Comparison of ENCODE assay signal across 15 mouse cellular contexts in genomic region chr10:119496221-119496620, GRCm38 (mm10). TPM values are rescaled to one million over a fixed set of nuclear protein-coding genes. Genes with fewer than 3 reads are reported as not detected.
DNase-seq lines count a peak whose midpoint lies in the region; ATAC-seq and TF ChIP-seq lines count a peak whose summit lies in the region.
"Had no signal": no experiment of that assay in that cellular context is flagged by ENCODE, and none has a peak within 500 bp of the region (broad histone marks: within the 10 kb centered on the region; RNA-seq: fewer than 3 reads in every experiment).

No protein-coding gene starts in this region.

- H3K27me3 ChIP-seq in heart, embryonic 10.5 days (ENCODE audit: insufficient read depth, poor library complexity, severe bottlenecking), result no peaks in the 10 kb centered on the region
- no peaks in the 10 kb centered on the region for H3K27me3 ChIP-seq in lung, postnatal 0 days (replicated peaks; ENCODE audit: insufficient read depth, low read length)
- H3K27me3 ChIP-seq: kidney, embryonic 15.5 days; midbrain, embryonic 12.5 days had no signal

- peak; percentile 12 to 16 for DNase-seq in heart, postnatal 14 days
- DNase-seq in heart, embryonic 10.5 days (ENCODE audit: low spot score), result no peak
- DNase-seq in lung, postnatal 0 days (ENCODE audit: low spot score), result peak; percentile 7
- DNase-seq in lung, adult 18-20 months, result no peak
- DNase-seq in Muller cell, postnatal 12 days (ENCODE audit: inconsistent ontology term), result peak; percentile 31
- peak; percentile 26 for DNase-seq in adrenal gland, postnatal 25 days
- no peak for DNase-seq in thymus, postnatal 25 days

- peaks cover 6% of the 10 kb centered on the region; the same call in 1 of the 2 replicates for H3K4me1 ChIP-seq in heart, embryonic 10.5 days
- H3K4me1 ChIP-seq in lung, postnatal 0 days (ENCODE audit: insufficient read depth, low read depth, low read length), result no peaks in the 10 kb centered on the region
- H3K4me1 ChIP-seq: kidney, embryonic 15.5 days; midbrain, embryonic 12.5 days had no signal

- no peak overlapping the region for H3K4me3 ChIP-seq in heart, embryonic 10.5 days
- H3K4me3 ChIP-seq in lung, postnatal 0 days (ENCODE audit: low read depth, low read length), result no peak overlapping the region
- H3K4me3 ChIP-seq: heart, adult 2 months; kidney, embryonic 15.5 days; layer of hippocampus, adult 2 months; midbrain, embryonic 12.5 days had no signal

- no peak overlapping the region for H3K27ac ChIP-seq in heart, embryonic 10.5 days
- no peak overlapping the region for H3K27ac ChIP-seq in lung, postnatal 0 days (ENCODE audit: low read length)
- H3K27ac ChIP-seq: heart, adult 2 months; kidney, embryonic 15.5 days; layer of hippocampus, adult 2 months; midbrain, embryonic 12.5 days; stomach, postnatal 0 days had no signal

- H3K9me3 ChIP-seq in heart, embryonic 10.5 days, result 0 out of 2 replicates have a peak, but pooled peaks cover 5% of the 10 kb centered on the region
- H3K9me3 ChIP-seq in lung, postnatal 0 days (ENCODE audit: low read length), result no peaks in the 10 kb centered on the region

- no peak for TF ChIP-seq CTCF in lung, postnatal 0 days (IDR thresholded peaks at IDR 0.05)

- H3K36me3 ChIP-seq in heart, embryonic 10.5 days, result peaks cover 5% of the 10 kb centered on the region
- H3K36me3 ChIP-seq in lung, postnatal 0 days (ENCODE audit: insufficient read depth, low read length), result no peaks in the 10 kb centered on the region
- H3K36me3 ChIP-seq: kidney, embryonic 15.5 days had no signal

- no peak overlapping the region for H3K4me2 ChIP-seq in lung, postnatal 0 days (replicated peaks; ENCODE audit: low read depth, low read length)
- H3K4me2 ChIP-seq: kidney, embryonic 15.5 days; midbrain, embryonic 12.5 days had no signal

- no peak overlapping the region for H3K9ac ChIP-seq in lung, postnatal 0 days (replicated peaks; ENCODE audit: low read depth)
- H3K9ac ChIP-seq: kidney, embryonic 15.5 days; midbrain, embryonic 12.5 days had no signal

- no peak for TF ChIP-seq EP300 in lung, postnatal 0 days (IDR thresholded peaks at IDR 0.05)

- intact Hi-C loops in heart, postnatal 14 days (cut with DNase I), result no loop called here

- 55% methylated on average over 5 of the region's 5 CpGs for WGBS in heart, embryonic 10.5 days
- WGBS in lung, postnatal 0 days, result 51% methylated on average over 5 of the region's 5 CpGs

- ATAC-seq in lung, postnatal 0 days, result no peak
- no peak for ATAC-seq in megakaryocyte progenitor cell, adult 5-6 weeks (replicated peaks; ENCODE audit: poor library complexity)
- ATAC-seq: CD4-positive, CD25-positive, alpha-beta regulatory T cell, adult 4 months; inflammation-experienced regulatory T-cells, adult 6 months had no signal

RNA-seq across cellular contexts. Expression of gene Grip1, which starts 42.6 kb away (rescaled TPM):
- under 1 TPM; 0.61 to 0.86 TPM for total RNA-seq in heart, postnatal 14 days (2021)
- polyA plus RNA-seq in heart, embryonic 10.5 days (2016; fragmentation: Nextera tagmentation; extraction: Ambion mirVana), result 2.7 and 4.4 TPM in 2 replicates
- polyA plus RNA-seq in lung, postnatal 0 days (2015; fragmentation: Nextera tagmentation; extraction: Ambion mirVana), result 0.87 and 1.2 TPM in 2 replicates
- 0.62 and 0.91 TPM in 2 replicates for total RNA-seq in adrenal gland, postnatal 25 days (2021)
- not detected in 2 replicates for total RNA-seq in megakaryocyte progenitor cell, adult 5-6 weeks (2015)
- total RNA-seq in megakaryocyte progenitor cell, adult 5-6 weeks (2017), result not detected in 2 replicates
- polyA plus RNA-seq: CD4-positive, CD25-positive, alpha-beta regulatory T cell, adult 4 months had no signal

Comparison
In these comparisons a context has a peak if more than half of its experiments do, and no peak if none do; other contexts are left out.
1. DNase-seq: peak in heart, postnatal 14 days (2 of 2), lung, postnatal 0 days (single experiment), Muller cell, postnatal 12 days (single experiment) and adrenal gland, postnatal 25 days (single experiment); none in heart, embryonic 10.5 days (single experiment), lung, adult 18-20 months (0 of 2) and thymus, postnatal 25 days (single experiment).